Mouse (Mus musculus) gastrocnemius, postnatal 4 days (tissue): ENCODE measurements around the gene Eefsec. TPM values are rescaled to one million over a fixed set of nuclear protein-coding genes. Genes with fewer than 3 reads are reported as not detected.

Experiments
- DNase-seq, 2 experiments: peaks; one replicate each; pipeline ENCODE4 v3.0.0; 2021 to 2022; ENCODE audit warnings: low spot score in 2 of 2, mixed read lengths in 2 of 2
- total RNA-seq, 2 experiments: library from RNA; stranded (reverse); gene quantifications; 2 replicates each; pipeline ENCODE4 v1.2.3; 2021

The Eefsec gene
- total RNA-seq, 2 experiments from 2014 or later, result 13.8 to 14.4 TPM

GRCm38 (mm10) chr6:88343485-88344450, 102.6 kb downstream of the Eefsec start:
- DNase-seq, result peak; percentile 80 to 90

- DNase-seq, result no peak
These were observed 103.4 kb downstream of the Eefsec start for GRCm38 (mm10) chr6:88342965-88343364.

- DNase-seq, result no peak
These were observed 105.2 kb downstream of the Eefsec start for GRCm38 (mm10) chr6:88341182-88341581.

GRCm38 (mm10) chr6:88340761-88341160, 105.6 kb downstream of the Eefsec start:
- no peak for DNase-seq

- no peak for DNase-seq
These were observed 117.0 kb downstream of the Eefsec start for GRCm38 (mm10) chr6:88329336-88329735.

- no peak for DNase-seq
These were observed 124.5 kb downstream of the Eefsec start for GRCm38 (mm10) chr6:88321879-88322278.

- DNase-seq, result no peak
These were observed 125.1 kb downstream of the Eefsec start for GRCm38 (mm10) chr6:88321253-88321652.

- no peak for DNase-seq
These were observed 126.6 kb downstream of the Eefsec start for GRCm38 (mm10) chr6:88319735-88320134.

- DNase-seq, result no peak
These were observed 131.0 kb downstream of the Eefsec start for GRCm38 (mm10) chr6:88315295-88315694.

GRCm38 (mm10) chr6:88313937-88314336, 132.4 kb downstream of the Eefsec start:
- no peak for DNase-seq

- DNase-seq, result no peak
These were observed 134.7 kb downstream of the Eefsec start for GRCm38 (mm10) chr6:88311593-88311992.

GRCm38 (mm10) chr6:88306100-88306746, 140.1 kb downstream of the Eefsec start:
- DNase-seq, result no peak

GRCm38 (mm10) chr6:88301234-88301633, 145.1 kb downstream of the Eefsec start:
- no peak for DNase-seq

GRCm38 (mm10) chr6:88299491-88299890, 146.8 kb downstream of the Eefsec start:
- no peak for DNase-seq

GRCm38 (mm10) chr6:88292274-88292909, 153.9 kb downstream of the Eefsec start:
- no peak for DNase-seq

- peak in 1 of 2 experiments; percentile 68 for DNase-seq
These were observed 156.1 kb downstream of the Eefsec start for GRCm38 (mm10) chr6:88290129-88290766.

GRCm38 (mm10) chr6:88278141-88278540, 168.2 kb downstream of the Eefsec start:
- DNase-seq, result no peak

- no peak for DNase-seq
These were observed 169.1 kb downstream of the Eefsec start for GRCm38 (mm10) chr6:88277242-88277641.

- DNase-seq, result no peak
These were observed 170.1 kb downstream of the Eefsec start for GRCm38 (mm10) chr6:88276221-88276620.

GRCm38 (mm10) chr6:88274623-88275022, 171.7 kb downstream of the Eefsec start:
- no peak for DNase-seq

GRCm38 (mm10) chr6:88267970-88268369, 178.4 kb downstream of the Eefsec start:
- no peak for DNase-seq
